Mouse (Mus musculus) neural tube, embryonic 12.5 days (tissue): ENCODE data around the gene Atp5j2. TPM values are rescaled to one million over a fixed set of nuclear protein-coding genes. Genes with fewer than 3 reads are reported as not detected.
"Not testable (repeated sequence)": the region's sequence is repeated elsewhere in the genome, so short reads cannot be mapped to it uniquely, and the experiment has no call there.

ENCODE experiments used
- ATAC-seq: fragments of 200-750 bp; cut with Nextera tagmentation; 2 replicates; pipeline ENCODE4 v1.8.0; 2017; ENCODE audit warnings: low read depth, mild to moderate bottlenecking, moderate TSS enrichment, moderate library complexity; ENCODE audit not compliant: low FRiP score
- H3K27ac ChIP-seq: fragments of 300-500 bp; sonication (generic); 2 replicates; pipeline ENCODE4 v1.5.1; 2016
- H3K27me3 ChIP-seq: fragments of 300-500 bp; sonication (generic); replicated peaks from 2 replicates; pipeline ENCODE4 v1.6.1; 2016; ENCODE audit warnings: mild to moderate bottlenecking
- H3K36me3 ChIP-seq: fragments of 300-500 bp; sonication (generic); 2 replicates; pipeline ENCODE4 v1.6.1; 2016; ENCODE audit warnings: mild to moderate bottlenecking
- H3K4me1 ChIP-seq: fragments of 300-500 bp; sonication (generic); 2 replicates; pipeline ENCODE4 v1.6.1; 2016
- H3K4me2 ChIP-seq: fragments of 300-500 bp; sonication (generic); replicated peaks from 2 replicates; pipeline ENCODE4 v1.6.1; 2016; ENCODE audit warnings: mild to moderate bottlenecking
- H3K4me3 ChIP-seq: fragments of 300-500 bp; sonication (generic); 2 replicates; pipeline ENCODE4 v1.5.1; 2016
- H3K9ac ChIP-seq: fragments of 300-500 bp; sonication (generic); 2 replicates; pipeline ENCODE4 v1.6.1; 2016; ENCODE audit warnings: mild to moderate bottlenecking
- H3K9me3 ChIP-seq: fragments of 300-500 bp; sonication (generic); 2 replicates; pipeline ENCODE4 v1.6.1; 2016; ENCODE audit warnings: mild to moderate bottlenecking
- WGBS: fragments of 180-500 bp; shearing (Covaris S2); methylation state at CpG from one replicate; pipeline ENCODE4 v1.1.7; 2016; 5-methylcytosine and 5-hydroxymethylcytosine counted together
- polyA plus RNA-seq: library from polyadenylated mRNA; unstranded; fragments of >200 nt; fragmentation: Nextera tagmentation; extraction: Ambion mirVana; gene quantifications from 2 replicates; pipeline ENCODE4 v1.2.1, GENCODE M21; 2016

Gene Atp5j2
- polyA plus RNA-seq, 1 experiment from 2014 or later: 538 TPM

GRCm38 (mm10) chr5:145214679-145215078, 22.8 kb upstream of the Atp5j2 start:
- Histone ChIP-seq H3K27me3 (no peaks in the 10 kb centered on the region), H3K4me1 (no peaks in the 10 kb centered on the region), H3K36me3 (peaks cover 66% of the 10 kb centered on the region), H3K4me2 (no peak overlapping the region), H3K9ac (no peak overlapping the region), H3K9me3 (no peaks in the 10 kb centered on the region), H3K27ac (no peak overlapping the region), H3K4me3 (no peak overlapping the region)
- ATAC-seq: no peak
- 68% methylated on average over 4 of the region's 4 CpGs for WGBS

GRCm38 (mm10) chr5:145213505-145213904, 21.6 kb upstream of the Atp5j2 start:
- Histone ChIP-seq H3K9me3 (no peaks in the 10 kb centered on the region), H3K36me3 (peaks cover 61% of the 10 kb centered on the region), H3K4me2 (no peak overlapping the region), H3K27ac (no peak overlapping the region), H3K9ac (no peak overlapping the region), H3K4me1 (no peaks in the 10 kb centered on the region), H3K4me3 (no peak overlapping the region), H3K27me3 (no peaks in the 10 kb centered on the region)
- WGBS: 93% methylated on average over 3 of the region's 3 CpGs
- no peak for ATAC-seq

GRCm38 (mm10) chr5:145212216-145212615, 20.4 kb upstream of the Atp5j2 start:
- 96% methylated on average over 4 of the region's 4 CpGs for WGBS
- H3K9ac ChIP-seq: no peak overlapping the region
- ATAC-seq: no peak
- no peaks in the 10 kb centered on the region for H3K27me3 ChIP-seq
- H3K27ac ChIP-seq: no peak overlapping the region
- no peak overlapping the region for H3K4me2 ChIP-seq
- H3K4me3 ChIP-seq: no peak overlapping the region
- no peaks in the 10 kb centered on the region for H3K9me3 ChIP-seq
- no peaks in the 10 kb centered on the region for H3K4me1 ChIP-seq
- H3K36me3 ChIP-seq: peaks cover 60% of the 10 kb centered on the region

GRCm38 (mm10) chr5:145211340-145211739, 19.5 kb upstream of the Atp5j2 start:
- H3K27ac ChIP-seq: no peak overlapping the region
- peaks cover 60% of the 10 kb centered on the region for H3K36me3 ChIP-seq
- H3K9ac ChIP-seq: no peak overlapping the region
- no peaks in the 10 kb centered on the region for H3K27me3 ChIP-seq
- WGBS: 93% methylated on average over 4 of the region's 4 CpGs
- H3K4me2 ChIP-seq: no peak overlapping the region
- H3K4me3 ChIP-seq: no peak overlapping the region
- ATAC-seq: no peak
- H3K4me1 ChIP-seq: no peaks in the 10 kb centered on the region
- no peaks in the 10 kb centered on the region for H3K9me3 ChIP-seq

- 45% methylated on average over 11 of the region's 11 CpGs for WGBS
- not testable (repeated sequence) for ATAC-seq, H3K27ac ChIP-seq, H3K9me3 ChIP-seq, H3K4me1 ChIP-seq, H3K4me3 ChIP-seq, H3K9ac ChIP-seq, H3K27me3 ChIP-seq, H3K4me2 ChIP-seq
- peaks cover 44% of the 10 kb centered on the region for H3K36me3 ChIP-seq
Measured at GRCm38 (mm10) chr5:145208391-145208790, 16.5 kb upstream of the Atp5j2 start.

- no peak for ATAC-seq
- no peak overlapping the region for H3K4me2 ChIP-seq
- no peak overlapping the region for H3K27ac ChIP-seq
- no peak overlapping the region for H3K4me3 ChIP-seq
- no peaks in the 10 kb centered on the region for H3K27me3 ChIP-seq
- WGBS: 89% methylated on average over 6 of the region's 6 CpGs
- H3K4me1 ChIP-seq: peaks cover 9% of the 10 kb centered on the region
- H3K9me3 ChIP-seq: no peaks in the 10 kb centered on the region
- H3K9ac ChIP-seq: no peak overlapping the region
- H3K36me3 ChIP-seq: peaks cover 40% of the 10 kb centered on the region
Measured at GRCm38 (mm10) chr5:145207954-145208353, 16.1 kb upstream of the Atp5j2 start.

- H3K4me3 ChIP-seq: no peak overlapping the region
- H3K36me3 ChIP-seq: peaks cover 35% of the 10 kb centered on the region
- H3K4me2 ChIP-seq: no peak overlapping the region
- H3K9ac ChIP-seq: no peak overlapping the region
- no peak for ATAC-seq
- H3K27ac ChIP-seq: no peak overlapping the region
- no peaks in the 10 kb centered on the region for H3K9me3 ChIP-seq
- WGBS: 96% methylated on average over 6 of the region's 6 CpGs
- H3K27me3 ChIP-seq: no peaks in the 10 kb centered on the region
- peaks cover 9% of the 10 kb centered on the region for H3K4me1 ChIP-seq
Measured at GRCm38 (mm10) chr5:145207385-145207784, 15.5 kb upstream of the Atp5j2 start.

GRCm38 (mm10) chr5:145205041-145205440, 13.2 kb upstream of the Atp5j2 start:
- H3K9me3 ChIP-seq: no peaks in the 10 kb centered on the region
- WGBS: 24% methylated on average over 9 of the region's 9 CpGs
- H3K36me3 ChIP-seq: peaks cover 14% of the 10 kb centered on the region
- peak overlapping the region; percentile 55 for H3K4me3 ChIP-seq
- H3K9ac ChIP-seq: peak overlapping the region; percentile 29; the same call in 1 of the 2 replicates
- H3K4me1 ChIP-seq: peaks cover 20% of the 10 kb centered on the region
- H3K4me2 ChIP-seq: peak overlapping the region; percentile 62
- H3K27ac ChIP-seq: no peak overlapping the region
- no peak for ATAC-seq
- no peaks in the 10 kb centered on the region for H3K27me3 ChIP-seq

- WGBS: under 1% methylated on average over 22 of the region's 22 CpGs
- no peaks in the 10 kb centered on the region for H3K27me3 ChIP-seq
- ATAC-seq: peak; percentile 95
Measured at GRCm38 (mm10) chr5:145203936-145204691, 12.3 kb upstream of the Atp5j2 start, which contains the start of gene Zkscan5. TSS of gene Zkscan5 (plus strand) at chr5:145204562.

GRCm38 (mm10) chr5:145202446-145202845, 10.6 kb upstream of the Atp5j2 start:
- Histone ChIP-seq H3K27me3 (no peaks in the 10 kb centered on the region), H3K4me3 (no peak overlapping the region), H3K4me1 (peaks cover 20% of the 10 kb centered on the region), H3K4me2 (no peak overlapping the region), H3K9ac (no peak overlapping the region), H3K36me3 (peaks cover 8% of the 10 kb centered on the region), H3K9me3 (no peaks in the 10 kb centered on the region), H3K27ac (no peak overlapping the region)
- ATAC-seq: no peak
- 55% methylated on average over 3 of the region's 3 CpGs for WGBS

More at GRCm38 (mm10) chr5:145203936-145204691, 12.3 kb upstream of the Atp5j2 start, which contains the start of gene Zkscan5:
- peaks cover 10% of the 10 kb centered on the region for H3K36me3 ChIP-seq
- peak within 1 kb of the TSS; percentile 55 for H3K9ac ChIP-seq
- peak within 1 kb of the TSS; percentile 37 for H3K27ac ChIP-seq
- peaks cover 20% of the 10 kb centered on the region for H3K4me1 ChIP-seq
- H3K4me2 ChIP-seq: peak within 1 kb of the TSS; percentile 62
- H3K4me3 ChIP-seq: peak within 1 kb of the TSS; percentile 55
- no peaks in the 10 kb centered on the region for H3K9me3 ChIP-seq

GRCm38 (mm10) chr5:145201321-145201991, 9.6 kb upstream of the Atp5j2 start, which contains the start of gene Zkscan14:
TSS of gene Zkscan14 (minus strand) at chr5:145201868.
- Histone ChIP-seq H3K27ac (no peak within 1 kb of the TSS), H3K9ac (peak within 1 kb of the TSS; percentile 79), H3K36me3 (peaks cover 7% of the 10 kb centered on the region; the same call in 1 of the 2 replicates), H3K9me3 (no peaks in the 10 kb centered on the region), H3K4me3 (peak within 1 kb of the TSS; percentile 74), H3K27me3 (no peaks in the 10 kb centered on the region), H3K4me1 (peaks cover 20% of the 10 kb centered on the region), H3K4me2 (peak within 1 kb of the TSS; percentile 99)
- ATAC-seq: peak; percentile 11; the same call in 1 of the 2 replicates
- WGBS: 2% methylated on average over 37 of the region's 37 CpGs

GRCm38 (mm10) chr5:145200387-145200786, 8.5 kb upstream of the Atp5j2 start:
- no peak for ATAC-seq
- Histone ChIP-seq H3K9me3 (no peaks in the 10 kb centered on the region), H3K27ac (no peak overlapping the region), H3K4me1 (peaks cover 16% of the 10 kb centered on the region), H3K27me3 (no peaks in the 10 kb centered on the region), H3K9ac (no peak overlapping the region), H3K4me2 (peak overlapping the region; percentile 99), H3K4me3 (0 out of 2 replicates have a peak overlapping the region, but pooled peaks have one; percentile 11), H3K36me3 (peaks cover 14% of the 10 kb centered on the region)
- WGBS: 79% methylated on average over 7 of the region's 7 CpGs
